Mouse (Mus musculus) heart, adult 2 months (tissue): ENCODE measurements around the gene Fgfr2.

Experiments used
- CTCF ChIP-seq: fragments of 200-600 bp; IDR thresholded peaks from 2 replicates; pipeline ENCODE4 v1.8.1; 2022; ENCODE audit warnings: antibody characterized with exemption, mild to moderate bottlenecking, moderate library complexity
- EP300 ChIP-seq: fragments of 200-500 bp; IDR thresholded peaks from 2 replicates; pipeline ENCODE4 v1.6.1; 2011; ENCODE audit warnings: low read depth, low read length, control low read depth; ENCODE audit not compliant: insufficient read depth
- POLR2A ChIP-seq: fragments of 200-500 bp; IDR thresholded peaks from 2 replicates; pipeline ENCODE4 v1.6.1; 2011; ENCODE audit warnings: mild to moderate bottlenecking, low read depth, low read length, control low read depth; ENCODE audit not compliant: insufficient read depth

DNA sequence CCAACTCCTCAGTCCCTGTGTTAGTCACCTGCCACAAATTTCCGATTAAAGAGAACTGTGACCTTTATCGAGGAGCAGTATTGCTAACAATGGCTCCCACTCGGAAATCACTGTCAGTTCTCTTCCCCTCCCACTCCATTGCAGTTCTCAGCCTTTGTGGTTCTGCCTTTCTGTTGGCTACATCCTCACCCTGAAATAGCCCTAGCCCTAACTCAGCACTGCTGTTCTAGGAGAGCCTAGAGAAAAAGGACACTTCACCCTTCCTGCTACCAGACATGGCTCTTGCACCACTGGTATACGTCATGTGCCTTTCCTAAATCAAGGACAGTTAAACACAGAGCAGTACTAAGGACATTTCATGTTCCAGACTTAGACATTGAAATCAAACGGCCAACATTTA is 1695.8 kb downstream of the Fgfr2 start:
- TF ChIP-seq EP300 (no peak), CTCF (no peak), POLR2A (no peak)
